Comparison of ENCODE assay signal across 8 mouse cellular contexts in genomic region chr6:137648110-137649067, GRCm38 (mm10). TPM values are rescaled to one million over a fixed set of nuclear protein-coding genes. Genes with fewer than 3 reads are reported as not detected.
A peak's percentile ranks its signal among the peaks of the same experiment; 100 is the strongest.
DNase-seq lines count a peak whose midpoint lies in the region; ATAC-seq and TF ChIP-seq lines count a peak whose summit lies in the region.

No protein-coding gene starts in this region.

- intact Hi-C loops in heart, postnatal 36 days (cut with DNase I), result loop anchor here (1.0 to 2.0 kb wide), 3 partner anchors 74 to 193 kb away; no protein-coding TSS in a partner anchor

- TF ChIP-seq CTCF in layer of hippocampus, adult 2 months (conservative IDR thresholded peaks at IDR 0.05), result no peak
- TF ChIP-seq CTCF in cortical plate, adult 2 months (IDR thresholded peaks at IDR 0.05; ENCODE audit: extremely low read depth, insufficient read depth, low read length), result no peak

- peaks cover 29% of the 10 kb centered on the region for H3K27me3 ChIP-seq in liver, embryonic 11.5 days (replicated peaks; ENCODE audit: control insufficient read depth, insufficient read depth, low read length)
- peaks cover 22% of the 10 kb centered on the region for H3K27me3 ChIP-seq in neural tube, embryonic 13.5 days

- peak overlapping the region; percentile 80 for H3K4me3 ChIP-seq in layer of hippocampus, adult 2 months
- H3K4me3 ChIP-seq in cortical plate, adult 2 months (ENCODE audit: insufficient read depth, low read length), result peak overlapping the region; percentile 49
- H3K4me3 ChIP-seq in liver, embryonic 11.5 days (ENCODE audit: low read depth, low read length), result peak overlapping the region; percentile 69
- H3K4me3 ChIP-seq in neural tube, embryonic 13.5 days, result peak overlapping the region; percentile 74

- peak overlapping the region; percentile 95 for H3K4me2 ChIP-seq in liver, embryonic 11.5 days
- H3K4me2 ChIP-seq in neural tube, embryonic 13.5 days, result peak overlapping the region; percentile 94

- no peaks in the 10 kb centered on the region for H3K4me1 ChIP-seq in cortical plate, adult 2 months (ENCODE audit: control insufficient read depth, insufficient read depth, low read length)
- H3K4me1 ChIP-seq in liver, embryonic 11.5 days (replicated peaks; ENCODE audit: control insufficient read depth, insufficient read depth, low read length), result peaks cover 4% of the 10 kb centered on the region; the same call in 1 of the 2 replicates
- peaks cover 13% of the 10 kb centered on the region for H3K4me1 ChIP-seq in neural tube, embryonic 13.5 days (replicated peaks)

- TF ChIP-seq POLR2A in cortical plate, adult 2 months (IDR thresholded peaks at IDR 0.05; ENCODE audit: extremely low read depth, insufficient read depth, low read length), result no peak

- no peaks in the 10 kb centered on the region for H3K36me3 ChIP-seq in liver, embryonic 11.5 days (ENCODE audit: control insufficient read depth, insufficient read depth, low read length)
- H3K36me3 ChIP-seq in neural tube, embryonic 13.5 days, result no peaks in the 10 kb centered on the region

- H3K9me3 ChIP-seq in liver, embryonic 11.5 days (ENCODE audit: control insufficient read depth, low read length), result no peaks in the 10 kb centered on the region; the same call in 1 of the 2 replicates
- no peaks in the 10 kb centered on the region for H3K9me3 ChIP-seq in neural tube, embryonic 13.5 days

- no peak for DNase-seq in layer of hippocampus, adult 2 months (ENCODE audit: low spot score in 2 of 2)
- no peak for DNase-seq in layer of hippocampus, adult 11-12 months (ENCODE audit: low spot score)
- peak; percentile 73 for DNase-seq in NIH3T3 (ENCODE audit: low read depth)
- DNase-seq in heart, postnatal 36 days, result peak; percentile 45 to 49
- DNase-seq in liver, embryonic 11.5 days (ENCODE audit: low spot score), result peak; percentile 44
- DNase-seq in c-Kit-positive CD71-positive TER-119-positive erythroid progenitor cells, embryonic 14.5 days (ENCODE audit: low spot score), result no peak

- ATAC-seq in liver, embryonic 11.5 days (replicated peaks; ENCODE audit: low FRiP score), result peak; percentile 48
- ATAC-seq in neural tube, embryonic 13.5 days (ENCODE audit: low read depth), result peak; percentile 78

- H3K9ac ChIP-seq in liver, embryonic 11.5 days (ENCODE audit: low read depth, low read length), result peak overlapping the region; percentile 62
- H3K9ac ChIP-seq in neural tube, embryonic 13.5 days, result peak overlapping the region; percentile 76

- H3K27ac ChIP-seq in layer of hippocampus, adult 2 months, result peak overlapping the region; percentile 81
- no peak overlapping the region for H3K27ac ChIP-seq in cortical plate, adult 2 months (ENCODE audit: insufficient read depth, low read length)
- no peak overlapping the region for H3K27ac ChIP-seq in liver, embryonic 11.5 days (ENCODE audit: low read depth, low read length)
- H3K27ac ChIP-seq in neural tube, embryonic 13.5 days (replicated peaks), result no peak overlapping the region

- WGBS in liver, embryonic 11.5 days, result 2% methylated on average over 59 of the region's 59 CpGs
- WGBS in neural tube, embryonic 13.5 days, result 1% methylated on average over 57 of the region's 59 CpGs

RNA-seq across cellular contexts. Expression of gene Eps8, which starts 6.3 kb away (rescaled TPM):
- total RNA-seq in layer of hippocampus, adult 2 months (2021), result 10 to 100 TPM; 42.3 to 44.9 TPM
- polyA plus RNA-seq in cortical plate, adult 2 months (2012; rRNA removed), result 22.5 and 23.0 TPM in 2 replicates
- total RNA-seq in heart, postnatal 36 days (2021), result 10 to 100 TPM; 12.8 to 14.1 TPM
- polyA plus RNA-seq in liver, embryonic 11.5 days (2014; fragmentation: Nextera tagmentation; extraction: Ambion mirVana), result 2.5 and 2.7 TPM in 2 replicates
- polyA plus RNA-seq in neural tube, embryonic 13.5 days (2015; fragmentation: Nextera tagmentation; extraction: Ambion mirVana), result 10.8 and 11.0 TPM in 2 replicates

Comparison
In these comparisons a context has a peak if more than half of its experiments do, and no peak if none do; other contexts are left out.
1. DNase-seq: peak in NIH3T3 (single experiment), heart, postnatal 36 days (2 of 2) and liver, embryonic 11.5 days (single experiment); none in layer of hippocampus, adult 2 months (0 of 2), layer of hippocampus, adult 11-12 months (single experiment) and c-Kit-positive CD71-positive TER-119-positive erythroid progenitor cells, embryonic 14.5 days (single experiment).
2. Peak in every context shown above with its lines, with median percentiles within 50 percentile points of each other: H3K4me3 ChIP-seq.